Mouse (Mus musculus) ES-E14 (cell line): ENCODE results near the gene Nrcam. TPM values are rescaled to one million over a fixed set of nuclear protein-coding genes. Genes with fewer than 3 reads are reported as not detected.

ENCODE experiments used
- DNase-seq: peaks from one replicate; pipeline ENCODE4 v3.0.0-alpha.2; 2013; ENCODE audit warnings: low read depth, low spot score
- H3K27ac ChIP-seq: 2 replicates; pipeline ENCODE4 v1.5.1; 2012; ENCODE audit warnings: low read depth, mild to moderate bottlenecking, low read length, moderate library complexity, mixed read lengths; ENCODE audit not compliant: poor library complexity, insufficient read depth, severe bottlenecking
- H3K36me3 ChIP-seq: 2 replicates; pipeline ENCODE4 v1.6.1; 2012; ENCODE audit warnings: mild to moderate bottlenecking, low read length, moderate library complexity, mixed read lengths; ENCODE audit not compliant: control insufficient read depth, poor library complexity, insufficient read depth, severe bottlenecking
- H3K4me1 ChIP-seq, 2 experiments: fragments of 150-350 bp in 1 of 2; sonication (generic) in 1 of 2; 2 replicates each; pipeline ENCODE4 v1.6.1; 2012; ENCODE audit warnings: low read length in 2 of 2, mild to moderate bottlenecking in 1 of 2, mixed read lengths in 1 of 2; ENCODE audit not compliant: control insufficient read depth in 2 of 2, insufficient read depth in 2 of 2, poor library complexity in 1 of 2
- H3K4me3 ChIP-seq, 2 experiments: fragments of 150-350 bp in 1 of 2; sonication (generic) in 1 of 2; 2 replicates each; pipeline ENCODE4 v1.5.1; 2012; ENCODE audit warnings: low read length in 2 of 2, low read depth in 1 of 2, mild to moderate bottlenecking in 1 of 2, mixed read lengths in 1 of 2; ENCODE audit not compliant: insufficient read depth in 1 of 2, poor library complexity in 1 of 2, severe bottlenecking in 1 of 2
- H3K9ac ChIP-seq: 2 replicates; pipeline ENCODE4 v1.6.1; 2012; ENCODE audit warnings: low read depth, mild to moderate bottlenecking, low read length, mixed read lengths; ENCODE audit not compliant: poor library complexity, insufficient read depth, severe bottlenecking
- H3K9me3 ChIP-seq: fragments of 150-350 bp; sonication (generic); 2 replicates; pipeline ENCODE4 v1.6.1; 2012; ENCODE audit warnings: low read depth, mild to moderate bottlenecking, low read length; ENCODE audit not compliant: control insufficient read depth, insufficient read depth
- CHD2 ChIP-seq: IDR thresholded peaks from 2 replicates; pipeline ENCODE4 v1.6.1; 2014; ENCODE audit warnings: mild to moderate bottlenecking, low read depth, low read length, inconsistent platforms
- HCFC1 ChIP-seq: IDR thresholded peaks from 2 replicates; pipeline ENCODE4 v1.6.1; 2012; ENCODE audit warnings: low read length, inconsistent platforms, borderline replicate concordance; ENCODE audit not compliant: insufficient read depth
- MAFK ChIP-seq: IDR thresholded peaks from 2 replicates; pipeline ENCODE4 v1.6.1; 2014; ENCODE audit warnings: mild to moderate bottlenecking, low read depth, low read length, inconsistent platforms; ENCODE audit not compliant: insufficient read depth
- ZC3H11A ChIP-seq: IDR thresholded peaks from 2 replicates; pipeline ENCODE4 v1.6.1; 2012; ENCODE audit warnings: low read depth, mild to moderate bottlenecking, inconsistent platforms, low read length, borderline replicate concordance
- ZNF384 ChIP-seq: IDR thresholded peaks from 2 replicates; pipeline ENCODE4 v1.6.1; 2012; ENCODE audit warnings: low read depth, low read length, inconsistent platforms
- in situ Hi-C, 2 experiments: fragments of 600-800 bp; cut with MboI; formaldehyde crosslinking; loops; one replicate each; pipeline ENCODE4 v1.15.1; 2025; ENCODE audit warnings: low sequenced_read_pairs in 2 of 2, inconsistent platforms in 1 of 2; ENCODE audit not compliant: unreplicated experiment in 2 of 2
- total RNA-seq: library from RNA; depleted of rRNA; stranded (reverse); fragments of 300-350 nt; gene quantifications from 2 replicates; pipeline ENCODE4 v1.2.3, GENCODE M21; 2012

Nrcam gene
- total RNA-seq, 1 experiment: 2.9 TPM

GRCm38 (mm10) chr12:44430335-44430734 is 101.7 kb downstream of the Nrcam start:
- in situ Hi-C loops: no loop called here

DNA sequence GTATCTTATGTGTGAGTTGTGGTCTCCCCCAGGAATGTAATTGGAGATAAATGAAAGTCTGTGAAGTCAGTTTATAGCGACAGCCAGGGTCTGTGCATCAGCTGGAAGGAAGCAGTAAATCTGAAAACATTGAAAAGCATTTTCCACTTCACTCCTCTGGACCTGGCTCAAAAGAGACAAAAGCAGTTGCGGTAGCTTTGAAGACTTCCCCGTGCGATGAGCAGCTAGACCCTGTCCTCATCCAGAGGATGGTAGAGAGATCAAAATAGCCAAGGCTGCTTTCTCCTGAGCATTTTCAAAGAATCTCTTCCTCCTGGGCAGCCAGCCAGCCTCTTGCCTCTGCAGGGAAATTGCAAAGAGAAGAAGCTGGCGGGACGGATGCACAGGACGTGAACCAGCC is 102.3 kb downstream of the Nrcam start:
- in situ Hi-C loops: no loop called here
- Histone ChIP-seq H3K9me3 (no peaks in the 10 kb centered on the region), H3K36me3 (no peaks in the 10 kb centered on the region), H3K27ac (no peak overlapping the region), H3K4me1 (no peaks in the 10 kb centered on the region), H3K4me3 (no peak overlapping the region), H3K9ac (no peak overlapping the region)
- TF ChIP-seq ZC3H11A (no peak), HCFC1 (no peak), MAFK (no peak), ZNF384 (no peak), CHD2 (no peak)
- DNase-seq: no peak

More at GRCm38 (mm10) chr12:44430335-44430734, 101.7 kb downstream of the Nrcam start:
- Histone ChIP-seq H3K9me3 (no peaks in the 10 kb centered on the region), H3K4me1 (no peaks in the 10 kb centered on the region), H3K27ac (no peak overlapping the region), H3K9ac (no peak overlapping the region), H3K36me3 (no peaks in the 10 kb centered on the region), H3K4me3 (no peak overlapping the region)
- TF ChIP-seq ZNF384 (no peak), HCFC1 (no peak), MAFK (no peak), CHD2 (no peak), ZC3H11A (no peak)
- no peak for DNase-seq

- no peak for DNase-seq
- Histone ChIP-seq H3K36me3 (no peaks in the 10 kb centered on the region), H3K27ac (no peak overlapping the region), H3K9me3 (no peaks in the 10 kb centered on the region), H3K9ac (no peak overlapping the region), H3K4me1 (no peaks in the 10 kb centered on the region), H3K4me3 (no peak overlapping the region)
- in situ Hi-C loops: no loop called here
- TF ChIP-seq HCFC1: no peak
- TF ChIP-seq ZC3H11A: no peak
- no peak for TF ChIP-seq ZNF384
- TF ChIP-seq MAFK: no peak
Observed at GRCm38 (mm10) chr12:44432727-44433126, 104.0 kb downstream of the Nrcam start.

DNA sequence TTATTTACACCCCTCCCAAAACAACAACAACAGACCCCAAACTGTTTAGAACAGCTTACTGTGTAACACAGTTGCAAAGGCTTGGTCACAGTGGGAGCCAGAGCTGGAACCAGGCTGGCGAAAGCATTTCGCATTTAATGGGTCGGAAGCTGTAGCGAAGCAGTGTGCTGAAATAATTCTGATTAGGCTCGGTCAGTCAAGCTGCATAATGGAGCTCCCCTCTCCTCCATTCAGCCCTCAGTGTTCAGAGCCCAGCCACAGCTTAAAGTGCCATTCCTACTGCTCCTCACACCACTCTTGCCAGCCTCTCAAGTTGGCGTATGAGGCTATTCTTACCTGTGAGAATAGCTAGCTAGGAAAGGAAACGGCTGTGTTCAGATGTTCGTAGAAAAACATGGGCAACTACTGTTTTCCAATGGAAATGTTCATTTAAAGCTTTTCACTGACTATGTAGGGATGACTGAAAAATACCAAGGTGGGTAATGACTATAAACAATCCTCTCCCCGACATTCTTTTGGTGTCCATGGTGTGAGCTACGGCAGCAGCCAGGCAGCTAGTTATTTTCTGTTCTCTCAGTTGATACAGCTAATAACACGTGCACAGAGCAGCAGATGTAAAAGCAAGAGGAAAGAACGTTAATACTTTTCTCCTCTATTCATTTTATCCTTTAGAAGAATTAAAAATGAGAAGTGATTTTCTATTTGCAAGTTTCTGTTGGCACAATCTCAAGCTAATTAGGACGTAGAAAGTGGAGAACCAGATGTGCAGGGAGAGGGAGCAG is 108.6 kb downstream of the Nrcam start:
- Histone ChIP-seq H3K9ac (no peak overlapping the region), H3K27ac (no peak overlapping the region), H3K9me3 (no peaks in the 10 kb centered on the region), H3K4me3 (no peak overlapping the region), H3K4me1 (0 out of 4 replicates have a peak, but pooled peaks cover 0 to 2% of the 10 kb centered on the region in 2 experiments), H3K36me3 (no peaks in the 10 kb centered on the region)
- no peak for TF ChIP-seq HCFC1
- TF ChIP-seq ZNF384: no peak
- no peak for TF ChIP-seq ZC3H11A
- TF ChIP-seq MAFK: no peak
- no peak for TF ChIP-seq CHD2
- DNase-seq: no peak
- in situ Hi-C loops: no loop called here

DNA sequence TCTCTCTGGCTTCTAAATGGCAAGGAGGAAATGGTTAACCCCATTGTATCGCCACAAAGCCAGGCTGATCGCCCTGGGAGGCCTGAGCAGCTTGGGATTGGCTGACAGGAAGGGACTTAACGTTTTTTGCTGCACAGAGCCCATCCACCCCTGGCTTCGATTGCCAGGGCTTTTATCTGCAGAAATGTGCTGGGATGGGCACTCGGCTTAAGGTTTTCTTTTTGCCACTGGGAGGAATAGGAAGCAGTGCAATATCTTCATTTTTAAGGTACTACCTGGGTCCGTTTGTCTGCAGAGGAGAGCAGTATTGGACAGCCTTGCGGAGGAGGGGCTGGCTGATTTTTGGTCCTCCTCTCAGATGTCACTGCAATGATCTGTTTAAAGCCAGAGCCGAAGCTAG is 110.2 kb downstream of the Nrcam start:
- Histone ChIP-seq H3K9me3 (no peaks in the 10 kb centered on the region), H3K36me3 (no peaks in the 10 kb centered on the region), H3K4me3 (no peak overlapping the region), H3K4me1 (0 out of 4 replicates have a peak, but pooled peaks cover 0 to 2% of the 10 kb centered on the region in 2 experiments), H3K9ac (0 out of 2 replicates have a peak overlapping the region, but pooled peaks have one; percentile 32), H3K27ac (no peak overlapping the region)
- TF ChIP-seq ZC3H11A (no peak), ZNF384 (no peak), MAFK (no peak), HCFC1 (no peak), CHD2 (no peak)
- in situ Hi-C loops: no loop called here
- DNase-seq: peak; percentile 17
